15 mouse cellular contexts compared by ENCODE assay signal in the genomic region with DNA sequence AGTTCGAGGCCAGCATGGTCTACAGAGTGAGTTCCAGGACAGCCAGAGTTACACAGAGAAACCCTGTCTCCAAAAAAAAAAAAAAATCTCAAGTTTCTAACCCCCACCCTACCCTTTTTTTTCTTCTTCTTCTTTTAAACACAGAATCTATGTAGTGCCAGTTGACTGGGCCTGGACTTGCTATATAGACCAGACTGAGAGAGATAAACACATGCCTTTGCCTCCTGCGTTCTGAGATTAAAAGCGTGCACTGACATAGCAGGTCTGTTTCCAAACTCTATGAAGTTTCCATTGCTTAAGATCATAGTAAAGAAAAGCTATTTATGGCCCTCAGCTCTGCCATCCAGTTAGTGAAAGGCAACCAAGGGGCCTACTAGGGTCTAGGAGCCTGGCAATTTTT. TPM values are rescaled to one million over a fixed set of nuclear protein-coding genes. Genes with fewer than 3 reads are reported as not detected.
A peak's percentile ranks its signal among the peaks of the same experiment; 100 is the strongest.
DNase-seq lines count a peak whose midpoint lies in the region; ATAC-seq lines count a peak whose summit lies in the region.
"Had no signal": no experiment of that assay in that cellular context is flagged by ENCODE, and none has a peak within 500 bp of the region (broad histone marks: within the 10 kb centered on the region; RNA-seq: fewer than 3 reads in every experiment).

No protein-coding gene starts in this region.

- peaks cover 16% of the 10 kb centered on the region for H3K36me3 ChIP-seq in limb, embryonic 12.5 days
- peaks cover 40% of the 10 kb centered on the region for H3K36me3 ChIP-seq in limb, embryonic 10.5 days
- peaks cover 46% of the 10 kb centered on the region for H3K36me3 ChIP-seq in liver, embryonic 13.5 days
- H3K36me3 ChIP-seq in neural tube, embryonic 13.5 days = peaks cover 13% of the 10 kb centered on the region

- no peak for DNase-seq in limb, embryonic 10.5 days (ENCODE audit: low spot score)
- peak; percentile 58 for DNase-seq in liver, embryonic 13.5 days
- DNase-seq in left cerebral cortex, adult 18-20 months (ENCODE audit: low spot score in 2 of 2) = no peak
- DNase-seq: adrenal gland, postnatal 36 days; cerebellum, postnatal 14 days; heart, adult 2 months; kidney, adult 2 months; lung, postnatal 36 days; thymus, postnatal 36 days had no signal

- H3K27ac ChIP-seq in limb, embryonic 12.5 days = no peak overlapping the region
- H3K27ac ChIP-seq in limb, embryonic 10.5 days = no peak overlapping the region
- H3K27ac ChIP-seq in liver, embryonic 13.5 days = peak overlapping the region; percentile 94
- no peak overlapping the region for H3K27ac ChIP-seq in neural tube, embryonic 13.5 days (replicated peaks)
- H3K27ac ChIP-seq: heart, adult 2 months had no signal

- no peak overlapping the region for H3K4me3 ChIP-seq in limb, embryonic 12.5 days (replicated peaks)
- no peak overlapping the region for H3K4me3 ChIP-seq in limb, embryonic 10.5 days
- peak overlapping the region; percentile 75 for H3K4me3 ChIP-seq in liver, embryonic 13.5 days (replicated peaks)
- no peak overlapping the region for H3K4me3 ChIP-seq in neural tube, embryonic 13.5 days
- H3K4me3 ChIP-seq: heart, adult 2 months had no signal

- H3K4me1 ChIP-seq in limb, embryonic 12.5 days (replicated peaks) = peaks cover 13% of the 10 kb centered on the region
- peaks cover 14% of the 10 kb centered on the region for H3K4me1 ChIP-seq in limb, embryonic 10.5 days
- H3K4me1 ChIP-seq in liver, embryonic 13.5 days (replicated peaks) = peaks cover 40% of the 10 kb centered on the region
- peaks cover 22% of the 10 kb centered on the region for H3K4me1 ChIP-seq in neural tube, embryonic 13.5 days (replicated peaks)

- no peak for ATAC-seq in limb, embryonic 12.5 days (ENCODE audit: insufficient number of reproducible peaks, insufficient read depth, low FRiP score, low TSS enrichment, low read depth)
- ATAC-seq in erythroblast, adult 5-6 weeks (replicated peaks; ENCODE audit: low FRiP score, poor library complexity, severe bottlenecking) = peak; percentile 70
- ATAC-seq in liver, embryonic 13.5 days (ENCODE audit: low read depth) = peak; percentile 56
- no peak for ATAC-seq in neural tube, embryonic 13.5 days (ENCODE audit: low read depth)
- ATAC-seq in CD4-positive, CD25-positive, alpha-beta regulatory T cell, adult 4 months = no peak
- ATAC-seq: Patski had no signal

- no peaks in the 10 kb centered on the region for H3K27me3 ChIP-seq in limb, embryonic 12.5 days
- H3K27me3 ChIP-seq in limb, embryonic 10.5 days (ENCODE audit: low read depth, poor library complexity, severe bottlenecking) = no peaks in the 10 kb centered on the region
- no peaks in the 10 kb centered on the region for H3K27me3 ChIP-seq in liver, embryonic 13.5 days
- H3K27me3 ChIP-seq in neural tube, embryonic 13.5 days = no peaks in the 10 kb centered on the region
- H3K27me3 ChIP-seq: Patski had no signal

- WGBS in limb, embryonic 12.5 days = 94% methylated on average over 3 of the region's 3 CpGs
- 95% methylated on average over 3 of the region's 3 CpGs for WGBS in limb, embryonic 10.5 days
- 43% methylated on average over 3 of the region's 3 CpGs for WGBS in liver, embryonic 13.5 days (ENCODE audit: insufficient replicate concordance)
- 93% methylated on average over 3 of the region's 3 CpGs for WGBS in neural tube, embryonic 13.5 days

- peak overlapping the region; percentile 30; the same call in 1 of the 2 replicates for H3K4me2 ChIP-seq in limb, embryonic 12.5 days
- H3K4me2 ChIP-seq in liver, embryonic 13.5 days = peak overlapping the region; percentile 87
- H3K4me2 ChIP-seq in neural tube, embryonic 13.5 days = peak overlapping the region; percentile 88; the same call in 1 of the 2 replicates

- H3K9me3 ChIP-seq in limb, embryonic 12.5 days = no peaks in the 10 kb centered on the region
- no peaks in the 10 kb centered on the region for H3K9me3 ChIP-seq in limb, embryonic 10.5 days (replicated peaks)
- H3K9me3 ChIP-seq in liver, embryonic 13.5 days (replicated peaks) = no peaks in the 10 kb centered on the region
- H3K9me3 ChIP-seq in neural tube, embryonic 13.5 days = peaks cover 3% of the 10 kb centered on the region; the same call in 1 of the 2 replicates

- no peak overlapping the region for H3K9ac ChIP-seq in limb, embryonic 12.5 days (replicated peaks)
- H3K9ac ChIP-seq in liver, embryonic 13.5 days = peak overlapping the region; percentile 68
- 0 out of 2 replicates have a peak overlapping the region, but pooled peaks have one; percentile 13 for H3K9ac ChIP-seq in neural tube, embryonic 13.5 days

RNA-seq across cellular contexts. Expression of a gene that starts 1.7 kb away (rescaled TPM):
- 27.2 and 29.3 TPM in 2 replicates for polyA plus RNA-seq in limb, embryonic 12.5 days (2016; fragmentation: Nextera tagmentation; extraction: Ambion mirVana)
- 31.2 and 31.9 TPM in 2 replicates for polyA plus RNA-seq in limb, embryonic 10.5 days (2016; fragmentation: Nextera tagmentation; extraction: Ambion mirVana)
- 133 and 187 TPM in 2 replicates for total RNA-seq in erythroblast, adult 5-6 weeks (2015; ENCODE audit: low replicate concordance)
- total RNA-seq in erythroblast, adult 5-6 weeks (2017; ENCODE audit: low replicate concordance) = 246 and 264 TPM in 2 replicates
- polyA plus RNA-seq in liver, embryonic 13.5 days (2015; fragmentation: Nextera tagmentation; extraction: Ambion mirVana) = 15.4 and 16.6 TPM in 2 replicates
- 31.7 and 31.9 TPM in 2 replicates for polyA plus RNA-seq in neural tube, embryonic 13.5 days (2015; fragmentation: Nextera tagmentation; extraction: Ambion mirVana)
- 10 to 100 TPM; 62.9 to 63.0 TPM for total RNA-seq in left cerebral cortex, adult 18-20 months (2021)
- polyA plus RNA-seq in CD4-positive, CD25-positive, alpha-beta regulatory T cell, adult 4 months (2017; shearing (Covaris generic)) = 10 to 100 TPM; 25.1 to 30.0 TPM

RNA-seq across cellular contexts. Expression of a gene that starts 10.8 kb away (rescaled TPM):
- polyA plus RNA-seq in limb, embryonic 12.5 days (2016; fragmentation: Nextera tagmentation; extraction: Ambion mirVana) = 104 and 112 TPM in 2 replicates
- polyA plus RNA-seq in limb, embryonic 10.5 days (2016; fragmentation: Nextera tagmentation; extraction: Ambion mirVana) = 91.4 and 92.5 TPM in 2 replicates
- total RNA-seq in erythroblast, adult 5-6 weeks (2015; ENCODE audit: low replicate concordance) = 5.4 TPM in 1 of 2 replicates, not detected in the other
- total RNA-seq in erythroblast, adult 5-6 weeks (2017; ENCODE audit: low replicate concordance) = 4.6 and 5.0 TPM in 2 replicates
- polyA plus RNA-seq in liver, embryonic 13.5 days (2015; fragmentation: Nextera tagmentation; extraction: Ambion mirVana) = 180 and 186 TPM in 2 replicates
- polyA plus RNA-seq in neural tube, embryonic 13.5 days (2015; fragmentation: Nextera tagmentation; extraction: Ambion mirVana) = 101 and 105 TPM in 2 replicates
- 10 to 100 TPM; 53.6 to 54.5 TPM for total RNA-seq in left cerebral cortex, adult 18-20 months (2021)
- 10 to 100 TPM; 73.3 to 80.4 TPM for polyA plus RNA-seq in CD4-positive, CD25-positive, alpha-beta regulatory T cell, adult 4 months (2017; shearing (Covaris generic))

RNA-seq across cellular contexts. Expression of a gene that starts 18.3 kb away (rescaled TPM):
- 0.35 TPM in 1 of 2 replicates, not detected in the other for polyA plus RNA-seq in limb, embryonic 12.5 days (2016; fragmentation: Nextera tagmentation; extraction: Ambion mirVana)
- not detected in 2 replicates for polyA plus RNA-seq in limb, embryonic 10.5 days (2016; fragmentation: Nextera tagmentation; extraction: Ambion mirVana)
- total RNA-seq in erythroblast, adult 5-6 weeks (2015; ENCODE audit: low replicate concordance) = not detected in 2 replicates
- total RNA-seq in erythroblast, adult 5-6 weeks (2017; ENCODE audit: low replicate concordance) = not detected in 2 replicates
- polyA plus RNA-seq in liver, embryonic 13.5 days (2015; fragmentation: Nextera tagmentation; extraction: Ambion mirVana) = not detected in 2 replicates
- not detected in 2 replicates for polyA plus RNA-seq in neural tube, embryonic 13.5 days (2015; fragmentation: Nextera tagmentation; extraction: Ambion mirVana)
- not detected for total RNA-seq in left cerebral cortex, adult 18-20 months (2021)
- not detected for polyA plus RNA-seq in CD4-positive, CD25-positive, alpha-beta regulatory T cell, adult 4 months (2017; shearing (Covaris generic))
- total RNA-seq: heart, adult 2 months had no signal
- polyA plus RNA-seq: heart, adult 2 months; kidney, adult 2 months; Patski; spleen, adult 2 months had no signal

RNA-seq across cellular contexts. Expression of a gene that starts 18.8 kb away (rescaled TPM):
- polyA plus RNA-seq in limb, embryonic 12.5 days (2016; fragmentation: Nextera tagmentation; extraction: Ambion mirVana) = 9.2 and 9.4 TPM in 2 replicates
- 2.7 and 4.2 TPM in 2 replicates for polyA plus RNA-seq in limb, embryonic 10.5 days (2016; fragmentation: Nextera tagmentation; extraction: Ambion mirVana)
- 0.42 TPM in 1 of 2 replicates, not detected in the other for total RNA-seq in erythroblast, adult 5-6 weeks (2015; ENCODE audit: low replicate concordance)
- 0.51 TPM in 1 of 2 replicates, not detected in the other for total RNA-seq in erythroblast, adult 5-6 weeks (2017; ENCODE audit: low replicate concordance)
- polyA plus RNA-seq in liver, embryonic 13.5 days (2015; fragmentation: Nextera tagmentation; extraction: Ambion mirVana) = 8.0 and 10.3 TPM in 2 replicates
- 0.96 and 1.3 TPM in 2 replicates for polyA plus RNA-seq in neural tube, embryonic 13.5 days (2015; fragmentation: Nextera tagmentation; extraction: Ambion mirVana)
- 1 to 10 TPM; 2.5 to 2.6 TPM for total RNA-seq in left cerebral cortex, adult 18-20 months (2021)
- 10 to 100 TPM in 1 of 2 experiments, 1 to 10 TPM in 1; 6.4 to 16.8 TPM for polyA plus RNA-seq in CD4-positive, CD25-positive, alpha-beta regulatory T cell, adult 4 months (2017; shearing (Covaris generic))

RNA-seq across cellular contexts. Expression of a gene that starts 36.0 kb away (rescaled TPM):
- polyA plus RNA-seq in limb, embryonic 12.5 days (2016; fragmentation: Nextera tagmentation; extraction: Ambion mirVana) = 9.2 and 9.8 TPM in 2 replicates
- polyA plus RNA-seq in limb, embryonic 10.5 days (2016; fragmentation: Nextera tagmentation; extraction: Ambion mirVana) = 1.7 and 3.8 TPM in 2 replicates
- 6.3 and 24.0 TPM in 2 replicates for total RNA-seq in erythroblast, adult 5-6 weeks (2015; ENCODE audit: low replicate concordance)
- 4.1 and 6.8 TPM in 2 replicates for total RNA-seq in erythroblast, adult 5-6 weeks (2017; ENCODE audit: low replicate concordance)
- polyA plus RNA-seq in liver, embryonic 13.5 days (2015; fragmentation: Nextera tagmentation; extraction: Ambion mirVana) = 49.2 and 50.2 TPM in 2 replicates
- 5.6 and 6.0 TPM in 2 replicates for polyA plus RNA-seq in neural tube, embryonic 13.5 days (2015; fragmentation: Nextera tagmentation; extraction: Ambion mirVana)
- total RNA-seq in left cerebral cortex, adult 18-20 months (2021) = 10 to 100 TPM; 14.2 to 16.5 TPM
- 1 to 10 TPM in 1 of 2 experiments, not detected in 1; 1.3 TPM for polyA plus RNA-seq in CD4-positive, CD25-positive, alpha-beta regulatory T cell, adult 4 months (2017; shearing (Covaris generic))

Comparison
In these comparisons a context has a peak if more than half of its experiments do, and no peak if none do; other contexts are left out.
1. ATAC-seq: peak in erythroblast, adult 5-6 weeks (single experiment) and liver, embryonic 13.5 days (single experiment); none in limb, embryonic 12.5 days (single experiment), neural tube, embryonic 13.5 days (single experiment) and CD4-positive, CD25-positive, alpha-beta regulatory T cell, adult 4 months (single experiment).
2. H3K4me2 ChIP-seq: peak in every context shown above with its lines; median percentile 88 in neural tube, embryonic 13.5 days; 87 in liver, embryonic 13.5 days; 30 in limb, embryonic 12.5 days.